10 mouse cellular contexts compared by ENCODE assay signal in genomic region chr12:29534761-29535300, GRCm38 (mm10). TPM values are rescaled to one million over a fixed set of nuclear protein-coding genes. Genes with fewer than 3 reads are reported as not detected.
DNase-seq lines count a peak whose midpoint lies in the region; ATAC-seq lines count a peak whose summit lies in the region.
"Had no signal": no experiment of that assay in that cellular context is flagged by ENCODE, and none has a peak within 500 bp of the region (broad histone marks: within the 10 kb centered on the region; RNA-seq: fewer than 3 reads in every experiment).

No protein-coding gene starts in this region.

- no peak overlapping the region for H3K27ac ChIP-seq in kidney, embryonic 15.5 days
- H3K27ac ChIP-seq in embryonic facial prominence, embryonic 11.5 days (replicated peaks; ENCODE audit: low read depth, low read length) = no peak overlapping the region

- no peaks in the 10 kb centered on the region for H3K36me3 ChIP-seq in kidney, embryonic 15.5 days
- H3K36me3 ChIP-seq in embryonic facial prominence, embryonic 11.5 days (replicated peaks; ENCODE audit: control insufficient read depth, insufficient read depth, low read depth, low read length) = no peaks in the 10 kb centered on the region
- H3K36me3 ChIP-seq: G1E had no signal

- H3K4me2 ChIP-seq in kidney, embryonic 15.5 days = peak overlapping the region; percentile 30
- peak overlapping the region; percentile 32 for H3K4me2 ChIP-seq in embryonic facial prominence, embryonic 11.5 days (ENCODE audit: low read depth, low read length)
- H3K4me2 ChIP-seq: lung, embryonic 14.5 days had no signal

- H3K4me3 ChIP-seq in kidney, embryonic 15.5 days (replicated peaks) = peak overlapping the region; percentile 14; the same call in 1 of the 2 replicates
- peak overlapping the region; percentile 24 for H3K4me3 ChIP-seq in embryonic facial prominence, embryonic 11.5 days (ENCODE audit: low read depth, low read length)

- intact Hi-C loops in left cerebral cortex, postnatal 14 days (cut with DNase I) = loop anchor here (5.0 to 10.0 kb wide), 3 partner anchors 243 to 340 kb away; no protein-coding TSS in a partner anchor

- under 1% methylated on average over 25 of the region's 25 CpGs for WGBS in kidney, embryonic 15.5 days
- WGBS in embryonic facial prominence, embryonic 11.5 days = under 1% methylated on average over 25 of the region's 25 CpGs

- no peak for DNase-seq in kidney, postnatal 25 days
- peak; percentile 29 for DNase-seq in embryonic facial prominence, embryonic 11.5 days (ENCODE audit: low spot score)
- DNase-seq in left cerebral cortex, postnatal 14 days (ENCODE audit: low spot score in 2 of 2) = peak; percentile 61 to 74
- DNase-seq in right cerebral cortex, adult 18-20 months = peak; percentile 69
- DNase-seq in adrenal gland, adult 2 months = no peak
- no peak for DNase-seq in spleen, postnatal 4 days (ENCODE audit: low spot score in 2 of 2)
- DNase-seq in yolk sac, embryonic 10.5 days (ENCODE audit: low spot score) = no peak
- DNase-seq: lung, embryonic 14.5 days had no signal

- ATAC-seq in kidney, embryonic 15.5 days (replicated peaks; ENCODE audit: low FRiP score) = no peak
- ATAC-seq in embryonic facial prominence, embryonic 11.5 days (replicated peaks; ENCODE audit: insufficient number of reproducible peaks, low FRiP score, low TSS enrichment, low read depth) = no peak

- peaks cover 77% of the 10 kb centered on the region for H3K27me3 ChIP-seq in kidney, embryonic 15.5 days
- H3K27me3 ChIP-seq in embryonic facial prominence, embryonic 11.5 days (ENCODE audit: control insufficient read depth, insufficient read depth, low read length) = peaks cover 14% of the 10 kb centered on the region

- H3K4me1 ChIP-seq in kidney, embryonic 15.5 days = no peaks in the 10 kb centered on the region; the same call in 1 of the 2 replicates
- H3K4me1 ChIP-seq in embryonic facial prominence, embryonic 11.5 days (ENCODE audit: control insufficient read depth, insufficient read depth, low read length) = no peaks in the 10 kb centered on the region

- no peaks in the 10 kb centered on the region for H3K9me3 ChIP-seq in kidney, embryonic 15.5 days (replicated peaks)
- no peaks in the 10 kb centered on the region for H3K9me3 ChIP-seq in embryonic facial prominence, embryonic 11.5 days (replicated peaks; ENCODE audit: control insufficient read depth, low read length)

- no peak overlapping the region for H3K9ac ChIP-seq in kidney, embryonic 15.5 days
- H3K9ac ChIP-seq in embryonic facial prominence, embryonic 11.5 days (replicated peaks; ENCODE audit: low read length) = no peak overlapping the region; the same call in 1 of the 2 replicates
- H3K9ac ChIP-seq: lung, embryonic 14.5 days had no signal

RNA-seq across cellular contexts. Expression of gene Myt1l, which starts 6.6 kb away (rescaled TPM):
- 0.21 and 0.60 TPM in 2 replicates for polyA plus RNA-seq in kidney, embryonic 15.5 days (2015; fragmentation: Nextera tagmentation; extraction: Ambion mirVana)
- polyA plus RNA-seq in embryonic facial prominence, embryonic 11.5 days (2014; fragmentation: Nextera tagmentation; extraction: Ambion mirVana) = 3.0 and 4.0 TPM in 2 replicates
- 100 to 1,000 TPM; 230 to 239 TPM for total RNA-seq in left cerebral cortex, postnatal 14 days (2021)
- total RNA-seq in adrenal gland, adult 2 months (2021) = 1 to 10 TPM; 2.0 to 2.7 TPM
- 0.21 and 0.37 TPM in 2 replicates for polyA plus RNA-seq in adrenal gland, adult 2 months (2012; rRNA removed)
- polyA plus RNA-seq: G1E; lung, embryonic 14.5 days had no signal

Comparison
In these comparisons a context has a peak if more than half of its experiments do, and no peak if none do; other contexts are left out.
1. DNase-seq: peak in embryonic facial prominence, embryonic 11.5 days (single experiment), left cerebral cortex, postnatal 14 days (2 of 2) and right cerebral cortex, adult 18-20 months (single experiment); none in kidney, postnatal 25 days (0 of 2), adrenal gland, adult 2 months (single experiment), spleen, postnatal 4 days (0 of 2) and yolk sac, embryonic 10.5 days (single experiment).